Mouse (Mus musculus): ENCODE measurements around the gene Tmed2.
"Not testable (repeated sequence)": the region's sequence is repeated elsewhere in the genome, so short reads cannot be mapped to it uniquely, and the experiment has no call there.

The Tmed2 gene

GRCm38 (mm10) chr5:124540383-124540786, at the start of gene Tmed2:
Tmed2 (plus strand) TSS chr5:124540695.
- in situ Hi-C loops (cut with MboI, MseI) = loop anchor here (25.0 kb wide), 1 partner anchor 103 kb away; the partner anchor contains the start of genes Kmt5a and Sbno1

- in situ Hi-C loops (cut with MboI, MseI) = loop anchor here (5.0 to 10.0 kb wide), 2 partner anchors 41 to 223 kb away; partner anchors contain the start of gene Rilpl1
These were observed 48.8 kb upstream of the Tmed2 start for GRCm38 (mm10) chr5:124491732-124492131.

- in situ Hi-C loops (cut with MboI, MseI) = loop anchor here (5.0 to 10.0 kb wide), 2 partner anchors 40 to 222 kb away; partner anchors contain the start of gene Rilpl1
These were observed 47.9 kb upstream of the Tmed2 start for GRCm38 (mm10) chr5:124492618-124493017.

- in situ Hi-C loops (cut with MboI, MseI) = loop anchor here (5.0 to 10.0 kb wide), 2 partner anchors 39 to 221 kb away; partner anchors contain the start of gene Rilpl1
These were observed 47.0 kb upstream of the Tmed2 start for GRCm38 (mm10) chr5:124493455-124493854.

GRCm38 (mm10) chr5:124495547-124495946, 44.9 kb upstream of the Tmed2 start:
- in situ Hi-C loops (cut with MboI, MseI) = loop anchor here (10.0 kb wide), 1 partner anchor 219 kb away; no protein-coding TSS in a partner anchor

- in situ Hi-C loops (cut with MboI, MseI) = loop anchor here (10.0 kb wide), 1 partner anchor 218 kb away; no protein-coding TSS in a partner anchor
These were observed 43.6 kb upstream of the Tmed2 start for GRCm38 (mm10) chr5:124496614-124497514.

- in situ Hi-C loops (cut with MboI, MseI) = loop anchor here (10.0 kb wide), 1 partner anchor 216 kb away; no protein-coding TSS in a partner anchor
These were observed 42.1 kb upstream of the Tmed2 start for GRCm38 (mm10) chr5:124498221-124498876.

- in situ Hi-C loops (cut with MboI, MseI) = loop anchor here (10.0 kb wide), 1 partner anchor 216 kb away; no protein-coding TSS in a partner anchor
These were observed 41.5 kb upstream of the Tmed2 start for GRCm38 (mm10) chr5:124499001-124499400.

GRCm38 (mm10) chr5:124500037-124500436, 40.5 kb upstream of the Tmed2 start:
- in situ Hi-C loops (cut with MboI, MseI) = not testable (repeated sequence)

- in situ Hi-C loops (cut with MboI, MseI) = no loop called here
These were observed 39.9 kb upstream of the Tmed2 start for GRCm38 (mm10) chr5:124500573-124500972.

- in situ Hi-C loops (cut with MboI, MseI) = no loop called here
These were observed 39.0 kb upstream of the Tmed2 start for GRCm38 (mm10) chr5:124501541-124501940.

GRCm38 (mm10) chr5:124503742-124504141, 36.8 kb upstream of the Tmed2 start:
- in situ Hi-C loops (cut with MboI, MseI) = no loop called here

GRCm38 (mm10) chr5:124505235-124505634, 35.3 kb upstream of the Tmed2 start:
- in situ Hi-C loops (cut with MboI, MseI) = no loop called here

GRCm38 (mm10) chr5:124506731-124507359, 33.6 kb upstream of the Tmed2 start:
- in situ Hi-C loops (cut with MboI, MseI) = no loop called here

GRCm38 (mm10) chr5:124509200-124509599, 31.3 kb upstream of the Tmed2 start:
- in situ Hi-C loops (cut with MboI, MseI) = no loop called here

GRCm38 (mm10) chr5:124509742-124510237, 30.7 kb upstream of the Tmed2 start:
- in situ Hi-C loops (cut with MboI, MseI) = no loop called here

- in situ Hi-C loops (cut with MboI, MseI) = no loop called here
These were observed 29.9 kb upstream of the Tmed2 start for GRCm38 (mm10) chr5:124510536-124511050.

- in situ Hi-C loops (cut with MboI, MseI) = no loop called here
These were observed 24.7 kb upstream of the Tmed2 start for GRCm38 (mm10) chr5:124515789-124516188.

GRCm38 (mm10) chr5:124518648-124519047, 21.8 kb upstream of the Tmed2 start:
- in situ Hi-C loops (cut with MboI, MseI) = no loop called here

- in situ Hi-C loops (cut with MboI, MseI) = no loop called here
These were observed 18.9 kb upstream of the Tmed2 start for GRCm38 (mm10) chr5:124521588-124521987.

- in situ Hi-C loops (cut with MboI, MseI) = no loop called here
These were observed 17.5 kb upstream of the Tmed2 start for GRCm38 (mm10) chr5:124523032-124523431.

All from T-helper 2 cell (primary cell).